Mouse (Mus musculus) T-helper 1 cell (primary cell): ENCODE measurements around the gene Nxt2.
"Not testable (repeated sequence)": the region's sequence is repeated elsewhere in the genome, so short reads cannot be mapped to it uniquely, and the experiment has no call there.

Experiments
- in situ Hi-C: fragments of 300-600 bp; cut with MboI, MseI; formaldehyde crosslinking; loops from one replicate; pipeline ENCODE4 v1.15.1; 2025; ENCODE audit warnings: high pct_unique_total_duplicates

Nxt2 gene

GRCm38 (mm10) chrX:142226542-142226941 lies at the start of gene Nxt2:
TSS of gene Nxt2 (plus strand) at chrX:142226770.
- in situ Hi-C loops = no loop called here

GRCm38 (mm10) chrX:142176981-142177380 lies 49.6 kb upstream of the Nxt2 start:
- in situ Hi-C loops = no loop called here

GRCm38 (mm10) chrX:142182026-142182425 lies 44.5 kb upstream of the Nxt2 start:
- in situ Hi-C loops = no loop called here

DNA sequence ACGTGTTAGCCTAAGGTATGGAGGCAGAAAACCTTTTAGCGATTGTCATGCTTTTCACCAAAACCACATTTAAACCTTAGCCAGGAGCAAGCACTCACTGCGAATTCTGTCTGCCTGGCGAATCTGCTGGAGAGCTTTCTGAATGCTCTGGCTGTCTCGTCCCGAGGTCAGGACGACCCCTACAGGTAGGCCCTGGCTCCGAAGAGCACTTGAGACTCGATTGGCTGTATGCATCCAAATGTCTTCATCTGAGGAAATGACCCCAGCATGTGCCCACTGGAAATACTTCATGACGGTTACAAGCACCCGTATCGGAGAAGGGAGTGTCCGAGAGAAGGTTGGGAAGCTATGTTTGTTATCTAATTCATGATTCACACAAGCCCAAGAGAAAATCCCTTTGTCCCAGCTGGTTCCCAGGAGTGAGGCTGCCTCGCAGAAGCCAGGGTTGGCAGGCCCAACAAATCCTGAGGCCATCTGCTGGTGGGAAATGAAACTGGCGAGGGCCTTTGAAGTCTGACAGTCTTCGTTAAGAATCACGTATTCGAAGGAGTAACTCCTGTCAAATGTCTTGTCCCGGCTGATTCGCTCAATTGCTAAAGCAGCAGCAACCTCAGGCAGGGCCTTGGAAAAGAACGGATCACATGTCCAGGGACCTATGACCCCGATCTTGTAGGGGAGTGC lies 37.4 kb upstream of the Nxt2 start:
- in situ Hi-C loops = no loop called here

DNA sequence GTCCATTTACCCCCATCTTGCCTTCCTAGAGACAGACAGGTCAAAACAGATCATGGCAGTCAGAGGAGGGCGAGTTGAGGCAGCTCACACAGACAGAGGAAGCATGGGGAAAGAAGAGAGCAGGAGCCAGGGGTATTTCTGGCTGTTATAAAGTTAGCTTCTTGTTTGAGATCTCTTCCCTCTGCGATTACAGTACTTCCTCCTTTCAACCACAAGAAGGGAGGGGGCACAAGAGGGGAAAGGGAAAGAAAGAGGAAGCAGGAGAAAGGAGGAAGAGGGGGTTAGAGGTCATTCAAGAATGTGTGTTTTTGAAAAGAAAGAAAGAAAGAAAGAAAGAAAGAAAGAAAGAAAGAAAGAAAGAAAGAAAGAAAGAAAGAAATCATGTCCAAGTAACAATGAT lies 36.2 kb upstream of the Nxt2 start:
- in situ Hi-C loops = loop anchor here (5.0 to 10.0 kb wide), 2 partner anchors 607 to 1194 kb away; no protein-coding TSS in a partner anchor

DNA sequence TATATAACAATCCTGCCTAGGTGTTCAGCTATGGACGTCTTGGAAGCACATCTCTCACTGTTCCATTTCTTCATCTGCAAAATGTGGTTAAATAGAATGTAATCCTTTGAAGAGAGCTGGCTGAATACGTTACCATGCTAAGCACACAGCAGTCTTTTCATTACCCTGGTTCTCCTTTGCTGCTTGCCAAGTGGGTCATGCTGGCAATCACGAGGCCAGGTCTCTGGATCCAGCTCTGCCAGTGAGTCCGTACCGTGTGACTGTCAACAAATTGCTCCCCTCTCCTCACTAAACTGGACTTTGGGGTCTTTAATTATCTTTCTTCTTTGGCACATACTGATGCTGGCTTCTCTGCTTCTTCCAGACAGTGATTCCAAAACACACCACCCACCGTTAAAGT lies 32.1 kb upstream of the Nxt2 start:
- in situ Hi-C loops = loop anchor here (5.0 to 10.0 kb wide), 2 partner anchors 603 to 1190 kb away; no protein-coding TSS in a partner anchor

GRCm38 (mm10) chrX:142195551-142195950 lies 31.0 kb upstream of the Nxt2 start:
- in situ Hi-C loops = loop anchor here (5.0 to 10.0 kb wide), 2 partner anchors 117 to 1189 kb away; no protein-coding TSS in a partner anchor

GRCm38 (mm10) chrX:142196831-142197230 lies 29.7 kb upstream of the Nxt2 start, which contains the start of gene Gucy2f:
TSS of gene Gucy2f (minus strand) at chrX:142196931.
- in situ Hi-C loops = loop anchor here (5.0 to 10.0 kb wide), 2 partner anchors 115 to 1188 kb away; no protein-coding TSS in a partner anchor

DNA sequence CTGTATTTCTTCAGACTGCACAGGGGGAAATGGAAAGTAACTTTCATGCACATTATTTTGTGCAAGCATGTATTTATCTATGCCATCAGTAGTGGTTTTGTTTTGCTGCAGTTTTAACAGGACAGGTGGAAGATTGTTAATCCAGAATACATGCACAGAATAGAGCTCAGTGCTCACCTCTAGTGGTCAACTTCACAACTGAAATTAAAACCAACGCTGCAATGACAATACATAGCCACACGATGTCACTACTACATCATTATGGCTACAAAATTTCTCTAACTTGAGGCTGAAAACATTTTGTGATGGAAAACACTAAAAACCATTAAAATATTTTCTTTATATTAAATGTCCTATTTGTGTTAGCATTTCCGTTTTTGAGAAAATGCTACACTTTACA lies 26.3 kb upstream of the Nxt2 start:
- in situ Hi-C loops = loop anchor here (25.0 kb wide), 1 partner anchor 337 kb away; no protein-coding TSS in a partner anchor

DNA sequence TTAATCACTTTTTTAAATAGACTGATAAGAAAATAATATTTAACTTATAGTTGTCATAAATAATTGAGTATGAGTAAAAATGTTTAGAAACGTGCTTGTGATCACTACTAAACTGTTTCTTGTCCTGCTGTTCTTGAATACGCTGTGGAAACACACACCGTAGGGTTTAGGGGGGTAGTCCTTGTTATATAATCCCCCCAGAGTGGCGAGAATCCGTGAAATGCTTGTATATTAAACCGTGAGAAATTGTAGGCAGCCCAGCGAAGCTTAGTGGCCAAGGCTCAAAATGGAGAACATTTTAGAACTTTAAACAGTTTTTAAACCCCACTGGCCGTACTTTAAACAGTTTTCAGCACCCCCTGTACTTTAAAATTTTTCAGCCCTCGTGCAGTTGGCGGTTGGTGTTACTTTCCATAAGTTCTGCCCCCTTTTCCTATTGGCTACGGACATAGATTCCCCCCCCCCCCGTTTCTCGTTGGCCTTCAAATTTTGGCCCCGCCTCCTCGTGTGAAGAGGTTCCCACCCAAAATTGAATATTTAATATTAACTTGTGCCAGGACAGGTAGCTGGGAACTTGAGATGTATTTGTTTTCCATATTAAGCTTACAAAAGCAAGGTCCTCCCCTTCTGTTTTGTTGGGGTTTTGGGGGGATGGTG lies 956 bp downstream of the Nxt2 start:
- in situ Hi-C loops = no loop called here

GRCm38 (mm10) chrX:142228055-142228768 lies 1.6 kb downstream of the Nxt2 start:
- in situ Hi-C loops = no loop called here

GRCm38 (mm10) chrX:142228769-142229158 lies 2.2 kb downstream of the Nxt2 start:
- in situ Hi-C loops = no loop called here

- in situ Hi-C loops = not testable (repeated sequence)
These were observed 9.6 kb downstream of the Nxt2 start for GRCm38 (mm10) chrX:142236146-142236545.

DNA sequence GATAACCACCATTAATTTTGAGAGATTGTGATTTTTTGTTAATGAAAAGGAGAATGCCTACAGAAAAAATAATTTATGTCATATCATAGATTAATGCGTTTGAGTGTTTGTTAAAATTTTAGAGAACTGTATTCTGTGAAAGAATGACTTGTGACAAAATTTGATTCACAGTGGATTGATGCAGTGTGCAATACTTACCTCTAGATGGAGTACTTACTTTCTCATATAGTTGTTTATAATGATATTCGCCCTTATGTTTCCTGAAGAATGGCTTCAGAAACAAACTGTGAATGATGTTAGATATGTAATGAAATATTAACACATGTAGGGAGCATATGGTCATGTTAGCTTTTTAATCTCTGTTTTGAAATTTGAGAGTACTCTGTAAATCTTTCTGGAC lies 10.5 kb downstream of the Nxt2 start:
- in situ Hi-C loops = no loop called here

DNA sequence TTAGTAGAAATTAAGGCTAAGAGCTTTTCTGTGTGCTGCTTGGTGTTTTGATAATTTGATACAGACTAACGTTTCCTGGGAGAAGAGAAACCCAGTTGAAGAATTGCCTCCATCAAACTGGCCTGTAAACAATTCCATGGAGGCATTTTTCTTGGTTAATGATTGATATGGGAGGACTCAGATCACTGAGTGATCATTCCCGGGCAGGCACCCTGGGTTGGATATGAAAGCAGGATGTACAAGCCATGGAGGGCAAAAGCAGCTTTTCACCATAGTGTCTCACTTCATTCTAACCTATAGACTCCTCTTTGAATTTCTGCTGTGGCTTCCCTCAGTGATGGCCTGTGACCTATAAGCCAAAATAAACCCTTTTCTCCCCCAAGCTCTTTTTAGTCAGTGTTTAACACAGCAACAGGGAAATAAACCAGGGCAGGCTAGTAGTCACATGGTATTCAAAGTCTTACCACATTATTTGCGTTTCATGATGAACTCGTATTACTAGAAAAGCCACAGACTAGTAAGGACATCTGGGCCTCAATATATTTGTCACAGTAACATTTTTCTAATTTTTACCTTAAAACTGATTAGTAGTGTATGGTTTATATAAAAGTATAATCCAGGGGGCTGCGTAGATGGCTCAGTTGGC lies 19.2 kb downstream of the Nxt2 start:
- in situ Hi-C loops = no loop called here

DNA sequence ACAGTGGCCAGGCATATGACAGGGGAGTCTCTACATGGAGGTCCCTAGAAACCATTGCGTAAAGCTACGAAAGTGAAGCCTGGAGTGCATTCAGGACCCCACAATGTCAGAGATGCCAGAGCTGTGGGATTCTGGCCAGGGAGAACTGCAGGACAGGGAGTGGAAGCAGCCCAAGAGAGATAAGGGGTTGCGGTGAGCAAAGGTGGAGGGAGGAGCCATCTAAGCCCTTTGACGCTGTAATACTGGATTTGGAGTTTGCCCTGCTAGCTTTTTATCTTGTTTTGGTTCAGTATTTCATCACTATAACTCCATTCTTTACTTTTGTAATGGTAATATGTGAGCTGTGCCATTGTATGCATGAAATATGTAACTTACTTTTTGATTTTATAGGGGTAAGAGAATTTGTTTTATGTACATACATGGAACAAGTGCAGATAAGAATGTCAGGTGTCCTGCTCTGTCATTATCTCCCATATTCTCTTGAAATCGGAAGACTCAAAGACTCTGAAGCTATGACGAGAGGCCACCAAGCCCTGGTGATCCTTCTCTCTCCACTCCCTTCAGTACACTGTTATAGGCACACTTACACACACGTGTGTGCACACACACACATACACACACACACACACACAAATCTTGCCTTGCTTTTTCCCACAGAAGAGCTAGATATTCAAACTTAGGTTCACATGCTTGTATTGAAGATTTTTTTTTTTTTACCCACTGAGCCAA lies 23.6 kb downstream of the Nxt2 start:
- in situ Hi-C loops = no loop called here

DNA sequence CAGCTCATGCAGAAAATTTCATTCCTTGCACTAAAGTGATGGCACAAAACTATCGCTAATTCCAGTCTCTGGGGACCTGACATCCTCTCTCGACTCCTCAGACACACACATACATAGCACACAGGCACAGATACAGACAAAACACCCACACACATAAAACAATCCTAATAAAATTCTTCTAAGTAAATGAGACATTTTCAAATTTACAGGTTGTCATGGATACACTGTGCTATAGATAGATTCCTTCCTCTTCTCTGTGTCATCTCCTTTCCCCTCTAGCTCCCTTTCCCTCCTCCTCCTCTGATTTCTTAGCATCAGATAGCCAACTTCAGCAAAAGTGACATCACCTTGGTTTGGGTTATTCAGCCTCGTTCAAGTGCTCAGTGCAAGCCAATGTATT lies 49.5 kb downstream of the Nxt2 start:
- in situ Hi-C loops = no loop called here

DNA sequence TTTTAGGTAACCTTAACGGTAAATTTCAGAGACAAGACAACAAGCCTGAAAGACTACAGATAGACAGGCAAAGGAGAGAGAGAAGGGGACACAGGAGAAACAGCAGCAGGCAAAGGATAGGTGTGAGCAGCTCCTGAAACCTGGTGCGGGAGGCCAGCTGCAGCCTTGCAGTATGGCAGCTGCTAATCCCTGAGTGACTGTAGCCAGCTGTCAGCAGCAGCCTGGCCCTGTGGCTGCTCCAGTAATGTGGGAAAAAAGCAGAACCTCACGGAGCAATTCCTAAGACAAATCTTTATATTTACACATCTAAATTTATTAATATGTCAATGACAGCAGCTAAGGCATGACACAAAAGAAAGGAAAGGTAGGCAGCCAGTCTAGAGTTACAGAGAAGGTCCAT lies 50.0 kb downstream of the Nxt2 start:
- in situ Hi-C loops = no loop called here

- in situ Hi-C loops = no loop called here
These were observed 59.3 kb downstream of the Nxt2 start for GRCm38 (mm10) chrX:142285905-142286304.
